ENCODE assay signal across 7 mouse cellular contexts in genomic region chr4:136218595-136219214, GRCm38 (mm10). TPM values are rescaled to one million over a fixed set of nuclear protein-coding genes. Genes with fewer than 3 reads are reported as not detected.
DNase-seq lines count a peak whose midpoint lies in the region; ATAC-seq and TF ChIP-seq lines count a peak whose summit lies in the region.

No protein-coding gene starts in this region.

- H3K27me3 ChIP-seq in intestine, embryonic 16.5 days (replicated peaks; ENCODE audit: control insufficient read depth, insufficient read depth, low read length), result no peaks in the 10 kb centered on the region
- no peaks in the 10 kb centered on the region for H3K27me3 ChIP-seq in small intestine, adult 2 months (ENCODE audit: control insufficient read depth, insufficient read depth, low read length)

- H3K4me3 ChIP-seq in intestine, embryonic 16.5 days (ENCODE audit: low read length), result peak overlapping the region; percentile 1; the same call in 1 of the 2 replicates
- peak overlapping the region; percentile 4; the same call in 1 of the 2 replicates for H3K4me3 ChIP-seq in small intestine, adult 2 months (ENCODE audit: low read depth, low read length)

- ATAC-seq in intestine, embryonic 16.5 days, result peak; percentile 66

- peak; percentile 74 for DNase-seq in adipocyte (ENCODE audit: low spot score)
- DNase-seq in cerebellum, postnatal 25 days, result peak; percentile 44 to 50
- DNase-seq in heart, adult 11 months, result peak; percentile 99
- DNase-seq in lung, postnatal 10 days, result peak; percentile 88
- DNase-seq in left cerebral cortex, postnatal 14 days (ENCODE audit: low spot score in 2 of 2), result no peak

- no peaks in the 10 kb centered on the region for H3K36me3 ChIP-seq in intestine, embryonic 16.5 days (ENCODE audit: control insufficient read depth, insufficient read depth, low read length)
- H3K36me3 ChIP-seq in small intestine, adult 2 months (ENCODE audit: control insufficient read depth, insufficient read depth, low read length), result no peaks in the 10 kb centered on the region

- no peak for TF ChIP-seq POLR2A in small intestine, adult 2 months (IDR thresholded peaks at IDR 0.05; ENCODE audit: low read depth, low read length)

- 24% methylated on average over 18 of the region's 18 CpGs for WGBS in intestine, embryonic 16.5 days
- 38% methylated on average over 18 of the region's 18 CpGs for WGBS in small intestine, adult 2 months

- peak overlapping the region; percentile 50 for H3K9ac ChIP-seq in intestine, embryonic 16.5 days (ENCODE audit: low read depth, low read length)

- H3K27ac ChIP-seq in intestine, embryonic 16.5 days (ENCODE audit: low read length), result peak overlapping the region; percentile 79
- H3K27ac ChIP-seq in small intestine, adult 2 months (ENCODE audit: insufficient read depth, low read depth, low read length), result no peak overlapping the region

- H3K9me3 ChIP-seq in intestine, embryonic 16.5 days (ENCODE audit: control insufficient read depth, low read length), result no peaks in the 10 kb centered on the region

- TF ChIP-seq CTCF in small intestine, adult 2 months (IDR thresholded peaks at IDR 0.05; ENCODE audit: extremely low read depth, insufficient read length, insufficient replicate concordance, low read depth, low read length), result no peak

- intact Hi-C loops in left cerebral cortex, postnatal 14 days (cut with DNase I), result no loop called here

- peak overlapping the region; percentile 35 for H3K4me2 ChIP-seq in intestine, embryonic 16.5 days (ENCODE audit: low read depth, low read length)

- peaks cover 25% of the 10 kb centered on the region for H3K4me1 ChIP-seq in intestine, embryonic 16.5 days (ENCODE audit: control insufficient read depth, insufficient read depth, low read length)
- peaks cover 11% of the 10 kb centered on the region for H3K4me1 ChIP-seq in small intestine, adult 2 months (ENCODE audit: control insufficient read depth, insufficient read depth, insufficient read length, low read length)

RNA-seq across cellular contexts. Expression of gene Asap3, which starts 12.5 kb away (rescaled TPM):
- polyA plus RNA-seq in intestine, embryonic 16.5 days (2015; fragmentation: Nextera tagmentation; extraction: Ambion mirVana), result 3.3 and 4.4 TPM in 2 replicates
- polyA plus RNA-seq in small intestine, adult 2 months (2012; rRNA removed), result 1.3 and 2.0 TPM in 2 replicates
- 1 to 10 TPM; 3.9 to 4.2 TPM for total RNA-seq in left cerebral cortex, postnatal 14 days (2021)

RNA-seq across cellular contexts. Expression of gene Tcea3, which starts 28.8 kb away (rescaled TPM):
- 22.9 and 23.3 TPM in 2 replicates for polyA plus RNA-seq in intestine, embryonic 16.5 days (2015; fragmentation: Nextera tagmentation; extraction: Ambion mirVana)
- 7.8 and 14.8 TPM in 2 replicates for polyA plus RNA-seq in small intestine, adult 2 months (2012; rRNA removed)
- total RNA-seq in left cerebral cortex, postnatal 14 days (2021), result under 1 TPM in 1 of 2 experiments, not detected in 1; 0.61 TPM

RNA-seq across cellular contexts. Expression of gene E2f2, which starts 46.5 kb away (rescaled TPM):
- polyA plus RNA-seq in intestine, embryonic 16.5 days (2015; fragmentation: Nextera tagmentation; extraction: Ambion mirVana), result 7.5 and 9.3 TPM in 2 replicates
- 7.5 and 11.5 TPM in 2 replicates for polyA plus RNA-seq in small intestine, adult 2 months (2012; rRNA removed)
- under 1 TPM; 0.90 to 0.93 TPM for total RNA-seq in left cerebral cortex, postnatal 14 days (2021)

Comparison
In these comparisons a context has a peak if more than half of its experiments do, and no peak if none do; other contexts are left out.
1. DNase-seq: peak in adipocyte (single experiment), cerebellum, postnatal 25 days (2 of 2), heart, adult 11 months (single experiment) and lung, postnatal 10 days (single experiment); none in left cerebral cortex, postnatal 14 days (0 of 2).